Mouse (Mus musculus) CH12.LX (cell line): ENCODE results near the gene Entpd7. TPM values are rescaled to one million over a fixed set of nuclear protein-coding genes. Genes with fewer than 3 reads are reported as not detected.

ENCODE experiments used
- DNase-seq: peaks from one replicate; pipeline ENCODE4 v3.0.0-alpha.2; 2013; ENCODE audit errors: extremely low read depth
- H3K27ac ChIP-seq: 2 replicates; pipeline ENCODE4 v1.5.1; 2012; ENCODE audit warnings: low read depth, mild to moderate bottlenecking, control low read depth, moderate library complexity; ENCODE audit not compliant: insufficient read depth
- H3K27me3 ChIP-seq: replicated peaks from 2 replicates; pipeline ENCODE3; 2012; ENCODE audit warnings: inconsistent platforms
- H3K36me3 ChIP-seq, 2 experiments: replicated peaks in 1 of 2; 2 replicates each; pipeline versions ENCODE3 to v1.6.1; 2012; ENCODE audit warnings: inconsistent platforms in 1 of 2, low read length in 1 of 2, mild to moderate bottlenecking in 1 of 2, mixed read lengths in 1 of 2, moderate library complexity in 1 of 2; ENCODE audit not compliant: control insufficient read depth in 1 of 2, insufficient read depth in 1 of 2
- H3K4me1 ChIP-seq, 2 experiments: 2 replicates each; pipeline ENCODE4 v1.6.1; 2012; ENCODE audit warnings: inconsistent platforms in 1 of 2, moderate library complexity in 1 of 2; ENCODE audit not compliant: insufficient read depth in 2 of 2, control insufficient read depth in 1 of 2
- H3K4me2 ChIP-seq: 2 replicates; pipeline ENCODE4 v1.6.1; 2012; ENCODE audit warnings: low read depth, mild to moderate bottlenecking, control low read depth; ENCODE audit not compliant: poor library complexity, insufficient read depth, severe bottlenecking
- H3K4me3 ChIP-seq, 3 experiments: fragments of 150-350 bp in 1 of 3; sonication (generic) in 1 of 3; replicated peaks in 1 of 3; 2 replicates each; pipeline versions ENCODE3 to v1.5.1; 2011 to 2012; ENCODE audit warnings: low read depth in 2 of 3, low read length in 2 of 3, mild to moderate bottlenecking in 2 of 3, moderate library complexity in 2 of 3, control low read depth in 1 of 3, improper control_type of control experiment in 1 of 3, inconsistent platforms in 1 of 3, mixed read lengths in 1 of 3; ENCODE audit not compliant: poor library complexity in 1 of 3
- H3K79me2 ChIP-seq: replicated peaks from 2 replicates; pipeline ENCODE4 v1.6.1; 2012; ENCODE audit warnings: mild to moderate bottlenecking, moderate library complexity; ENCODE audit not compliant: control insufficient read depth, poor library complexity, insufficient read depth, severe bottlenecking; ENCODE audit errors: extremely low read depth
- H3K9ac ChIP-seq: 2 replicates; pipeline ENCODE4 v1.6.1; 2012; ENCODE audit warnings: low read depth, mild to moderate bottlenecking, control low read depth, moderate library complexity; ENCODE audit not compliant: insufficient read depth
- H3K9me3 ChIP-seq: replicated peaks from 2 replicates; pipeline ENCODE3; 2012; ENCODE audit warnings: low read length, inconsistent platforms, mixed read lengths
- CHD1 ChIP-seq: IDR thresholded peaks from 2 replicates; pipeline ENCODE4 v1.6.1; 2012; ENCODE audit warnings: low read depth, low read length, improper control_type of control experiment, inconsistent platforms
- CHD2 ChIP-seq: IDR thresholded peaks from 2 replicates; pipeline ENCODE4 v1.6.1; 2011; ENCODE audit warnings: low read length, improper control_type of control experiment
- CTCF ChIP-seq, 2 experiments: IDR thresholded peaks in 1 of 2; conservative IDR thresholded peaks in 1 of 2; 2 replicates each; pipeline ENCODE4 v1.5.1; 2011 to 2012; ENCODE audit warnings: low read depth in 2 of 2, low read length in 2 of 2, improper control_type of control experiment in 1 of 2, inconsistent platforms in 1 of 2, mild to moderate bottlenecking in 1 of 2, moderate library complexity in 1 of 2
- E2F4 ChIP-seq: IDR thresholded peaks from 2 replicates; pipeline ENCODE4 v1.6.1; 2011; ENCODE audit warnings: low read depth, low read length, improper control_type of control experiment; ENCODE audit not compliant: insufficient replicate concordance
- ELF1 ChIP-seq: IDR thresholded peaks from 2 replicates; pipeline ENCODE4 v1.6.1; 2014; ENCODE audit warnings: low read depth, mild to moderate bottlenecking, inconsistent platforms, low read length, improper control_type of control experiment
- EP300 ChIP-seq: IDR thresholded peaks from 2 replicates; pipeline ENCODE4 v1.6.1; 2011; ENCODE audit warnings: low read length, improper control_type of control experiment
- ETS1 ChIP-seq: conservative IDR thresholded peaks from 2 replicates; pipeline ENCODE4 v1.6.1; 2012; ENCODE audit warnings: low read depth, mild to moderate bottlenecking, inconsistent platforms, low read length, improper control_type of control experiment, moderate library complexity
- GABPA ChIP-seq: IDR thresholded peaks from 2 replicates; pipeline ENCODE4 v1.6.1; 2012; ENCODE audit warnings: low read depth, low read length, improper control_type of control experiment, inconsistent platforms; ENCODE audit not compliant: insufficient replicate concordance
- HCFC1 ChIP-seq: IDR thresholded peaks from 2 replicates; pipeline ENCODE4 v1.6.1; 2012; ENCODE audit warnings: low read depth, mild to moderate bottlenecking, inconsistent platforms, low read length, improper control_type of control experiment
- IRF4 ChIP-seq: IDR thresholded peaks from 2 replicates; pipeline ENCODE4 v1.6.1; 2014; ENCODE audit warnings: low read depth, mild to moderate bottlenecking, inconsistent platforms, low read length, improper control_type of control experiment
- JUN ChIP-seq: IDR thresholded peaks from 2 replicates; pipeline ENCODE4 v1.6.1; 2011; ENCODE audit warnings: low read depth, mild to moderate bottlenecking, low read length, improper control_type of control experiment, moderate library complexity; ENCODE audit not compliant: insufficient read depth
- JUND ChIP-seq: conservative IDR thresholded peaks from 2 replicates; pipeline ENCODE4 v1.6.1; 2011; ENCODE audit warnings: low read depth, low read length, improper control_type of control experiment
- KAT2A ChIP-seq: IDR thresholded peaks from 2 replicates; pipeline ENCODE4 v1.6.1; 2012; ENCODE audit warnings: low read length, improper control_type of control experiment, inconsistent platforms; ENCODE audit not compliant: insufficient replicate concordance
- MAX ChIP-seq: IDR thresholded peaks from 2 replicates; pipeline ENCODE4 v1.6.1; 2011; ENCODE audit warnings: low read length, improper control_type of control experiment
- MEF2A ChIP-seq: IDR thresholded peaks from 2 replicates; pipeline ENCODE4 v1.6.1; 2014; ENCODE audit warnings: low read depth, mild to moderate bottlenecking, inconsistent platforms, low read length, improper control_type of control experiment, borderline replicate concordance
- MXI1 ChIP-seq: IDR thresholded peaks from 2 replicates; pipeline ENCODE4 v1.6.1; 2011; ENCODE audit warnings: mild to moderate bottlenecking, low read depth, low read length, improper control_type of control experiment
- NRF1 ChIP-seq: IDR thresholded peaks from 2 replicates; pipeline ENCODE4 v1.6.1; 2014; ENCODE audit warnings: low read depth, mild to moderate bottlenecking, inconsistent platforms, low read length, improper control_type of control experiment, moderate library complexity
- PAX5 ChIP-seq: IDR thresholded peaks from 2 replicates; pipeline ENCODE4 v1.6.1; 2012; ENCODE audit warnings: low read length, inconsistent platforms, mixed read lengths
- POLR2A ChIP-seq: IDR thresholded peaks from 2 replicates; pipeline ENCODE4 v1.6.1; 2011; ENCODE audit warnings: low read depth, mild to moderate bottlenecking, improper control_type of control experiment, low read length
- POLR2AphosphoS2 ChIP-seq: IDR thresholded peaks from 2 replicates; pipeline ENCODE4 v1.6.1; 2011; ENCODE audit warnings: low read depth, low read length, improper control_type of control experiment
- SIN3A ChIP-seq: IDR thresholded peaks from 2 replicates; pipeline ENCODE4 v1.6.1; 2012; ENCODE audit warnings: low read length, improper control_type of control experiment, inconsistent platforms
- SMC3 ChIP-seq: IDR thresholded peaks from 2 replicates; pipeline ENCODE4 v1.6.1; 2011; ENCODE audit warnings: low read depth, low read length, improper control_type of control experiment
- TBP ChIP-seq: conservative IDR thresholded peaks from 2 replicates; pipeline ENCODE4 v1.6.1; 2011; ENCODE audit warnings: low read depth, low read length, improper control_type of control experiment
- TCF12 ChIP-seq: IDR thresholded peaks from 2 replicates; pipeline ENCODE4 v1.6.1; 2014; ENCODE audit warnings: low read depth, mild to moderate bottlenecking, inconsistent platforms, low read length, improper control_type of control experiment
- UBTF ChIP-seq: IDR thresholded peaks from 2 replicates; pipeline ENCODE4 v1.6.1; 2012; ENCODE audit warnings: low read depth, mild to moderate bottlenecking, inconsistent platforms, low read length, improper control_type of control experiment, moderate library complexity
- USF1 ChIP-seq: IDR thresholded peaks from 2 replicates; pipeline ENCODE4 v1.6.1; 2014; ENCODE audit warnings: low read depth, mild to moderate bottlenecking, inconsistent platforms, low read length, improper control_type of control experiment
- USF2 ChIP-seq: conservative IDR thresholded peaks from 2 replicates; pipeline ENCODE4 v1.6.1; 2011; ENCODE audit warnings: low read depth, low read length, improper control_type of control experiment
- ZKSCAN1 ChIP-seq: IDR thresholded peaks from 2 replicates; pipeline ENCODE4 v1.6.1; 2012; ENCODE audit warnings: low read depth, inconsistent platforms, low read length, improper control_type of control experiment, borderline replicate concordance
- ZMIZ1 ChIP-seq: IDR thresholded peaks from 2 replicates; pipeline ENCODE4 v1.6.1; 2012; ENCODE audit warnings: low read depth, mild to moderate bottlenecking, inconsistent platforms, low read length, improper control_type of control experiment
- ZNF384 ChIP-seq: IDR thresholded peaks from 2 replicates; pipeline ENCODE4 v1.6.1; 2012; ENCODE audit warnings: low read depth, low read length, improper control_type of control experiment, inconsistent platforms
- dilution Hi-C: fragments of 300-500 bp; cut with MboI; formaldehyde crosslinking; loops from 2 replicates; pipeline ENCODE4 v1.14.3; 2020; ENCODE audit warnings: low sequenced_read_pairs; ENCODE audit not compliant: extremely low pct_unique_long_range_greater_than_20kb, extremely low pct_ligation_motif_present
- in situ Hi-C: fragments of 300-500 bp; cut with MboI; formaldehyde crosslinking; loops from 3 replicates; pipeline ENCODE4 v1.14.3; 2019; ENCODE audit warnings: low sequenced_read_pairs, low pct_ligation_motif_present, low pct_unique_long_range_greater_than_20kb, mixed read lengths
- polyA plus RNA-seq: library from polyadenylated mRNA; unstranded; fragments of >175 nt; gene quantifications from 2 replicates; pipeline ENCODE4 v1.2.1, GENCODE M21; 2012; ENCODE audit warnings: low read depth; ENCODE audit not compliant: insufficient read length
- total RNA-seq, 2 experiments: library from RNA; depleted of rRNA; stranded (reverse); fragments of 300-350 nt in 1 of 2; fragments of >200 nt in 1 of 2; gene quantifications; 2 replicates each; pipeline ENCODE4 v1.2.3; 2012 to 2014

The Entpd7 gene
- total and polyA plus RNA-seq, 3 experiments = 2.7 to 6.0 (median 4.0) TPM

DNA sequence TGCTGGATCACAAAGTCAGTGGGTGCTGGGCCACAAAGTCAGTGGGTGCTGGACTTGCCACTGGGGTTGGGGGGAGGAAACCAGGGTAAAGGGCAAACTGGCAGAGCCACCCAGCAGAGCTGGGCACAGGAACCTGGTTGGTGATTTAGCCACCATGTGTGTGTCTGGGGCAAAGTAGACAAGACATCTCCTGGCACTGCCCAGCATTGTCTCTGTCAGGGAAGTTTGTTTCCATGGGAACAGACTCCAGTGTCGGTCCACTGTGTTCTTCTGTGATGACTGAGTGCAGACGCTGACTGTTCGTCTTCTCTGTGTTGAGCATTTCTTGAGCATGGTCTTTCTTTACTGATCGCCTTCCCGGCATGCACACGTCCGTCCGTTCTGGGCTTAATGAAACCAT, 19.8 kb downstream of the Entpd7 start:
- Histone ChIP-seq H3K27me3 (no peaks in the 10 kb centered on the region), H3K79me2 (no peaks in the 10 kb centered on the region), H3K27ac (no peak overlapping the region), H3K4me2 (no peak overlapping the region), H3K9me3 (no peaks in the 10 kb centered on the region), H3K36me3 (peaks cover 16 to 46% of the 10 kb centered on the region in 2 experiments), H3K9ac (no peak overlapping the region), H3K4me1 (peaks cover 10 to 35% of the 10 kb centered on the region in 2 experiments), H3K4me3 (no peak overlapping the region)
- dilution Hi-C loops (no loop called here), in situ Hi-C loops (no loop called here)
- TF ChIP-seq GABPA = no peak
- TF ChIP-seq ZMIZ1 = no peak
- TF ChIP-seq ZNF384 = no peak
- TF ChIP-seq CTCF (conservative IDR thresholded peaks at IDR 0.05 in 1 of 2, IDR thresholded peaks at IDR 0.05 in 1 of 2; ENCODE audit: low read depth in 2 of 2, low read length in 2 of 2) = no peak
- no peak for TF ChIP-seq TBP
- no peak for TF ChIP-seq ETS1
- TF ChIP-seq KAT2A = no peak
- no peak for TF ChIP-seq JUND
- no peak for TF ChIP-seq PAX5
- DNase-seq = no peak

DNA sequence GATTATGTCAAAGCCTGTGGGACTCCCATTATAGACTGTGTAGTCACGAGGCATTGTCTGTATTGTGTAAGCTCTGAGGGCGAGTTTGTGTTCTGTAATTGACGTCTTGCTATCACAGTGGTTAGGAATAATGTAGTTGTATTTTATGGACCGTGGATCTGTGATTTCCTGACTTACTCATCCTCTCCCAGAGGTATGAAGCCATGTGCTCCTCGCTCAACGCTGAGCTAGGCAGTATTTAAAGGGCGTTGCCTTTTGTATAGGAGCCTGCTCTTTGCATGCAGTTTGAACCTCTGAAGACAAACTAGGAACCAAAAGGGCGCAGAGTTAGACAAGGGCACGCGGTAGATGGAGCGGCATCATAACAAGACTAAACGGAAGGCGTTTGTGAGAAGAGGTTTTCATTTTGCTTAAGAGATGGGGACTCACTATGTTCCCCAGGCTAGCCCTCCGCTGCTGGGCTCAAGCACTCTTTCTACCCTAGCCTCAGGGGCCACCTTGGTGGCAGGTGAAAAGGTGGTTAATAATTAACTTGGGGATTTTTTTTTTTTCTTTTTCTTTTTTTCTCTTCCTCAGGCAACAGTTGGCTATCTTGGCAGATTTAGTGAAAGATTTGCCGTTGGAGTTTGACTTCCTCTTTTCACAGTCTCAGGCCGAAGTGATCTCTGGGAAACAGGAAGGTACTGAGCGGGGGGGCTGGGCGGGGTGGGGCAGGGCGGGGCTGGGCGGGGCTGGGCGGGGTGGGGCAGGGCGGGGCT, 21.9 kb downstream of the Entpd7 start:
- dilution Hi-C loops (no loop called here), in situ Hi-C loops (loop anchor here (5.0 kb wide), 1 partner anchor 34 kb away; no protein-coding TSS in a partner anchor)
- Histone ChIP-seq H3K9me3 (no peaks in the 10 kb centered on the region), H3K79me2 (no peaks in the 10 kb centered on the region), H3K36me3 (peaks cover 5 to 43% of the 10 kb centered on the region in 2 experiments), H3K27me3 (no peaks in the 10 kb centered on the region), H3K27ac (peak overlapping the region; percentile 91), H3K4me1 (peaks cover 10 to 35% of the 10 kb centered on the region in 2 experiments), H3K4me2 (peak overlapping the region; percentile 85), H3K9ac (peak overlapping the region; percentile 96), H3K4me3 (peak overlapping the region; percentile 37 to 50 (median 44))
- DNase-seq = peak; percentile 83
- TF ChIP-seq POLR2AphosphoS2 (peak; percentile 60; the same call in 1 of the 2 replicates), IRF4 (peak; percentile 32), ETS1 (no peak), MAX (peak; percentile 94), MEF2A (no peak), HCFC1 (peak; percentile 46), USF1 (no peak), E2F4 (no peak), USF2 (no peak), CHD2 (peak; percentile 35; the same call in 1 of the 2 replicates), JUND (0 out of 2 replicates have a peak, but pooled peaks have one; percentile 9), POLR2A (peak; percentile 76), ZMIZ1 (0 out of 2 replicates have a peak, but pooled peaks have one; percentile 34), JUN (0 out of 2 replicates have a peak, but pooled peaks have one; percentile 2), ZNF384 (peak; percentile 87), ELF1 (peak; percentile 80), KAT2A (0 out of 2 replicates have a peak, but pooled peaks have one; percentile 33), PAX5 (no peak), SMC3 (no peak), UBTF (no peak), MXI1 (peak; percentile 80; the same call in 1 of the 2 replicates), SIN3A (peak; percentile 59; the same call in 1 of the 2 replicates), NRF1 (no peak), ZKSCAN1 (no peak), TCF12 (peak; percentile 36; the same call in 1 of the 2 replicates), CHD1 (peak; percentile 69; the same call in 1 of the 2 replicates), EP300 (no peak)
